Mouse (Mus musculus): Measurements from ENCODE around the gene Glud1. TPM values are rescaled to one million over a fixed set of nuclear protein-coding genes. Genes with fewer than 3 reads are reported as not detected.

Gene Glud1
- polyA plus RNA-seq, 1 experiment, result 196 TPM

GRCm38 (mm10) chr14:34288396-34288795 lies 22.1 kb upstream of the Glud1 start:
- Histone ChIP-seq H3K4me3 (replicated peaks; ENCODE audit: insufficient read depth, low read depth, low read length) (no peak overlapping the region), H3K27ac (ENCODE audit: insufficient read depth, low read length) (no peak overlapping the region), H3K4me1 (ENCODE audit: control insufficient read depth, insufficient read depth, low read length) (no peaks in the 10 kb centered on the region), H3K27me3 (ENCODE audit: control insufficient read depth, insufficient read depth, low read length) (no peaks in the 10 kb centered on the region)
- no peak for DNase-seq
- no peak for TF ChIP-seq CTCF (IDR thresholded peaks at IDR 0.05; ENCODE audit: borderline replicate concordance, insufficient read depth, low read depth, low read length)
- 88% methylated on average over 2 of the region's 2 CpGs for WGBS

- DNase-seq, result no peak
- Histone ChIP-seq H3K4me1 (ENCODE audit: control insufficient read depth, insufficient read depth, low read length) (no peaks in the 10 kb centered on the region), H3K27ac (ENCODE audit: insufficient read depth, low read length) (no peak overlapping the region), H3K4me3 (replicated peaks; ENCODE audit: insufficient read depth, low read depth, low read length) (no peak overlapping the region), H3K27me3 (ENCODE audit: control insufficient read depth, insufficient read depth, low read length) (no peaks in the 10 kb centered on the region)
- WGBS, result 100% methylated on average over 3 of the region's 3 CpGs
- TF ChIP-seq POLR2A (IDR thresholded peaks at IDR 0.05; ENCODE audit: borderline replicate concordance, insufficient read depth, low read length) (no peak), CTCF (IDR thresholded peaks at IDR 0.05; ENCODE audit: borderline replicate concordance, insufficient read depth, low read depth, low read length) (no peak)
Measured at GRCm38 (mm10) chr14:34289259-34290015, 21.1 kb upstream of the Glud1 start.

GRCm38 (mm10) chr14:34290229-34290628 lies 20.3 kb upstream of the Glud1 start:
- no peak for TF ChIP-seq CTCF (IDR thresholded peaks at IDR 0.05; ENCODE audit: borderline replicate concordance, insufficient read depth, low read depth, low read length)
- TF ChIP-seq POLR2A (IDR thresholded peaks at IDR 0.05; ENCODE audit: borderline replicate concordance, insufficient read depth, low read length), result no peak
- Histone ChIP-seq H3K4me3 (replicated peaks; ENCODE audit: insufficient read depth, low read depth, low read length) (no peak overlapping the region), H3K27me3 (ENCODE audit: control insufficient read depth, insufficient read depth, low read length) (no peaks in the 10 kb centered on the region), H3K27ac (ENCODE audit: insufficient read depth, low read length) (no peak overlapping the region), H3K4me1 (ENCODE audit: control insufficient read depth, insufficient read depth, low read length) (no peaks in the 10 kb centered on the region)
- 57% methylated on average over 1 of the region's 1 CpGs for WGBS
- DNase-seq, result no peak

GRCm38 (mm10) chr14:34293641-34294040 lies 16.9 kb upstream of the Glud1 start:
- no peaks in the 10 kb centered on the region for H3K4me1 ChIP-seq (ENCODE audit: control insufficient read depth, insufficient read depth, low read length)
- no peaks in the 10 kb centered on the region for H3K27me3 ChIP-seq (ENCODE audit: control insufficient read depth, insufficient read depth, low read length)
- H3K27ac ChIP-seq (ENCODE audit: insufficient read depth, low read length), result no peak overlapping the region
- TF ChIP-seq CTCF (IDR thresholded peaks at IDR 0.05; ENCODE audit: borderline replicate concordance, insufficient read depth, low read depth, low read length) (no peak), POLR2A (IDR thresholded peaks at IDR 0.05; ENCODE audit: borderline replicate concordance, insufficient read depth, low read length) (no peak)
- H3K4me3 ChIP-seq (replicated peaks; ENCODE audit: insufficient read depth, low read depth, low read length), result no peak overlapping the region
- DNase-seq, result no peak
- WGBS, result 90% methylated on average over 3 of the region's 3 CpGs

- 88% methylated on average over 7 of the region's 7 CpGs for WGBS
- no peak overlapping the region for H3K27ac ChIP-seq (ENCODE audit: insufficient read depth, low read length)
Measured at GRCm38 (mm10) chr14:34296350-34296749, 14.2 kb upstream of the Glud1 start.

GRCm38 (mm10) chr14:34297038-34297437 lies 13.5 kb upstream of the Glud1 start:
- WGBS, result 81% methylated on average over 4 of the region's 4 CpGs
- Histone ChIP-seq H3K27me3 (ENCODE audit: control insufficient read depth, insufficient read depth, low read length) (no peaks in the 10 kb centered on the region), H3K4me3 (replicated peaks; ENCODE audit: insufficient read depth, low read depth, low read length) (no peak overlapping the region), H3K4me1 (ENCODE audit: control insufficient read depth, insufficient read depth, low read length) (no peaks in the 10 kb centered on the region), H3K27ac (ENCODE audit: insufficient read depth, low read length) (no peak overlapping the region)
- TF ChIP-seq POLR2A (IDR thresholded peaks at IDR 0.05; ENCODE audit: borderline replicate concordance, insufficient read depth, low read length), result no peak
- no peak for TF ChIP-seq CTCF (IDR thresholded peaks at IDR 0.05; ENCODE audit: borderline replicate concordance, insufficient read depth, low read depth, low read length)
- DNase-seq, result no peak

More at GRCm38 (mm10) chr14:34296350-34296749, 14.2 kb upstream of the Glud1 start:
- no peak for TF ChIP-seq POLR2A (IDR thresholded peaks at IDR 0.05; ENCODE audit: borderline replicate concordance, insufficient read depth, low read length)
- no peak for TF ChIP-seq CTCF (IDR thresholded peaks at IDR 0.05; ENCODE audit: borderline replicate concordance, insufficient read depth, low read depth, low read length)
- H3K27me3 ChIP-seq (ENCODE audit: control insufficient read depth, insufficient read depth, low read length), result no peaks in the 10 kb centered on the region
- no peak for DNase-seq
- H3K4me1 ChIP-seq (ENCODE audit: control insufficient read depth, insufficient read depth, low read length), result no peaks in the 10 kb centered on the region
- H3K4me3 ChIP-seq (replicated peaks; ENCODE audit: insufficient read depth, low read depth, low read length), result no peak overlapping the region

GRCm38 (mm10) chr14:34297634-34298033 lies 12.9 kb upstream of the Glud1 start:
- no peak for DNase-seq
- WGBS, result 79% methylated on average over 2 of the region's 2 CpGs
- no peak overlapping the region for H3K27ac ChIP-seq (ENCODE audit: insufficient read depth, low read length)
- no peaks in the 10 kb centered on the region for H3K4me1 ChIP-seq (ENCODE audit: control insufficient read depth, insufficient read depth, low read length)
- no peak for TF ChIP-seq CTCF (IDR thresholded peaks at IDR 0.05; ENCODE audit: borderline replicate concordance, insufficient read depth, low read depth, low read length)
- TF ChIP-seq POLR2A (IDR thresholded peaks at IDR 0.05; ENCODE audit: borderline replicate concordance, insufficient read depth, low read length), result no peak
- H3K4me3 ChIP-seq (replicated peaks; ENCODE audit: insufficient read depth, low read depth, low read length), result no peak overlapping the region
- no peaks in the 10 kb centered on the region for H3K27me3 ChIP-seq (ENCODE audit: control insufficient read depth, insufficient read depth, low read length)
